Mouse (Mus musculus) megakaryocyte, adult 5-6 weeks (primary cell): ENCODE results near the gene Pzp. TPM values are rescaled to one million over a fixed set of nuclear protein-coding genes. Genes with fewer than 3 reads are reported as not detected.

ENCODE experiments used
- ATAC-seq: 2 replicates; pipeline ENCODE4 v1.8.0; 2016; ENCODE audit warnings: mild to moderate bottlenecking, inconsistent platforms; ENCODE audit not compliant: poor library complexity, severe bottlenecking
- total RNA-seq, 2 experiments: library from RNA; stranded (forward) in 1 of 2; stranded (reverse) in 1 of 2; fragments of 153-499, 151-499 nt in 1 of 2; fragments of 221-1000, 200-1000 nt in 1 of 2; gene quantifications; 2 replicates each; pipeline versions ENCODE4 v1.2.3 to v1.2.4; 2015 to 2017

Gene Pzp
- total RNA-seq (2015) (not detected in 2 replicates), total RNA-seq (2017) (not detected in 2 replicates)

DNA sequence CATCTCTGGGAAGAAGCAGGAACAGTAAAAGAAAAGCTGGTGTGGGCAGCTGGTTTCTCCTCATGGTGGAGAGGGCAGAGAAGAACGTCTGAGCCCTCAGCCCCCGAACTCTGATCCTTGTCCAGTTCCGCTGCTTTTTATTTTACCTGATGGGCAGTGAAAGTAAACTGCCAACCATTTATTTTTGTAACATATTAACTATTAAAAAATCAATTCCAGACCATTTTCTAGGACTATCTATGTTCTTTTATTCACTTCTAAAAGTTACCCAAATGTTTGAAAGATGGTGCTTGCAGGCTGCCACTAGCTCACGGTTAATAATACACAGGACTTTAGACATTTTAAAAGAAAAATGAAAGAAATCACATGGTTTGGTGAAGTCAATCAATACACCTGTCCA lies at the start of gene Pzp:
TSS of gene Pzp (minus strand) at position 120 of the 400 bp plus-strand sequence.
- ATAC-seq = no peak

DNA sequence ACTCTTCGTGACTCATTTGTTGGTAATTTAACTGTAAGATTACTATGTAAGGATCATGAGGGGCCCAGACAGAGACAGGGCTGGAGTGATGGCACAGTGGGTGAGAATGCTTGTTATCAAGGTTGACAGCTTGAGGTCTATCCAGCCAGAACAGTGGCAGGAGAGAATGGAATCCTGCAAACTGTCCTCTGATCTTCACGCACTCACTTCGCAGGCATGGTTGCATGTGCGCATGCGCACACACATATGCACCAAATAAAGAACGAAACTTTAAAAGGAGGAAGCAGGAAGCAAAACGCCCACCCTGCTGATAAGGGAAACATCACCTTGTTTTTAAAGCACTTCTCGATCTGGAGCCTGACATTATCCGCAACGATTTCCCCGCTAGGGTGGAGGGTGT lies 40.1 kb upstream of the Pzp start:
- ATAC-seq = no peak

DNA sequence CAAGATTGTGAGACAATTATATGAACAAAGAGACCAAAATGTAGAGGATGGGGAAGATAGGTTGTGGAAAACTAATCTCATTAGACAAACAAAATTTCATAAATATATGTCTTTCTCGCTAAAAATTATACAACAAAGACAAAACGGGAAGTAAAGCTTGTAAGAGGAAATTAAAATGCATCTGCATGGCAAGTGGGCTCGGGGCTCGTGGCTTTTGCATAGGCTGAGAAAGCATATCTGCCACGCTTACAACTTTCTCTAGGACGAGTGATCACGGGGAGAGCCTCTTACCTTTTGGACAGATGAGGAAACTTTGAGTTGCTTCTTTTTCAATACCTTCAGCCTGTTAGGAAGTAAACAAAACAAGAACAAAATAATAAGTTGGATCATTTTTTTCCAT lies 27.5 kb upstream of the Pzp start:
- ATAC-seq = no peak

DNA sequence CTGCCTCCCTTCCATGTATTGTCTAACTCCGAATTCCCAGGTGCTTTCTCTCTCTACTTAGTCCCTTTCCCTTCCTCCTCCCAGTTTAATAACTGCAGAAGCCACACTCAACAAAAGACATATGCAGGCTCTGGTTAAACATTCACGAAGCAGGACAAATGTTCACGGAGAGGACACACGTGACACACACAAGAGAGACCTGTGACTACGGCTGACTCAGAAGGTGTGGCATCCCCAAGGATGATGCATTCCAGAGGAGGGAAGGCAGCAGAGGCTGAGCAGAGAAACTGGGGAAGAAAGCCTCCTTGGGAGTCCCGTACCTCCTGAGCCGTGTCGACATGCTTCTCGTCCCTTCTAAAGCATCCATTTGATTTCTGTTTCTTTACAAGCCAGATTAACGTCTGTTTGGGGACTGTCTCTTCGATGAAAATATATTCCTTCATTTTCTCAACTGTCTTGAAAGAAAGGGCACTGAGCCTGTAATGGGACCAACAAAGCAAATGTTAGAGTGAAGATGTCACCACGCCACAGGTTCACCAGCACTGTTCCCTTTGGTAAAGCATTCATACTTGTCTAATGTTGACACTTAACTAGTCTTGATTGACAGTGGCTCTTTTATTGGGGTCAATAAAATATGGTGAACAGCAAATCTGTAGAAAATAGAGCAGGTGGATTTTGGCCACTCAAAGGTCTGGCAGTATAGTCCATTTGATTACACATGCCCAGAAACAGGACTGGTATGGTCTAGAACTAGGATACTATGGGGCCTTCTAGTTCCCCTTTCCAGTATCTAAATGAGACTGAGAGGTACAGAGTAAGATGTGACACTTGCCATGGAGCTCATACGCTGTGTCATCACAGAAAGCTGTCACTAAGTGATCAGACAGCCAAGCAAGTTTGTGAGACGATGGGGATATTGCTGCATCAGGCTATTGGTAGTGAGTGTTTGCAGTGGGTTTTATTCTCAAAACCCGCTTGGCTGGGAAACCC lies 23.2 kb upstream of the Pzp start:
- peak; percentile 19; the same call in 1 of the 2 replicates for ATAC-seq

DNA sequence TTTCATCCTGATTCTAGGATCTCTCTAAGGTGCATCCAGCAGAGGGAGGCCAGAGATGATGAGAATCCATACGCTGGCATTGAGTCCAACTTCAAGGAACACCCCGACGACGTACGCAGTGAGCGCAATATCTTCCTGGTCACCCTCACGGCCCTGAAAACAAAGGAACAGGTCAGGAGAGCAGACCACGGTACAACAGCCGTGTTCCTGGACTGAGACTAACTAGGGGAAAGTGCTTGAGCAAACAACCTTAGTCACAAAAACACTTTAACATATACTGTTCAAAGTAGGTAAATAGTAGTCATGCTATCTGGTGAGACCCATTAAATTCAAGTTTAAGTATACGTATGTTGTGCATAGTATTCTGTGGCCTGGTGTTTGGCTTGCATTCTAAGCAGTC lies 22.0 kb upstream of the Pzp start:
- ATAC-seq = no peak

DNA sequence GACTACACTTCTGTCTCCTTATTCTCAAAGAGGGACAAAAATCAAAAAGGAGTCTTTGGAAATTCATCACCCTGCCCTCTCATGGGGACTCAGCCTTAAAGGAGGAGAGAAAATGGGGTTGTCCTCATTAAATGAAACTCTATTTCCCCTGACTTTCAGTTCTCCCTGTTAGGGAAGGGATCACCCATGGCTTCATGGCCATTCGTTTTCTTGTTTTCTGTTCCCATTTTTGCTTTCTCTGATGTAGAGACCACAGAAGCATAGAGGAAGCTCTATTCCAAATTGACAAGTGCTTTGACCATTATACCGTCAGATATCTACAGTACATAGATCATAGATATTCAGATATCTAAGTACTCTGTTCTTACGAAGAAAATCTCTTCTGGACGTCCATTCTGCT lies 18.9 kb upstream of the Pzp start:
- peak; percentile 79 for ATAC-seq

DNA sequence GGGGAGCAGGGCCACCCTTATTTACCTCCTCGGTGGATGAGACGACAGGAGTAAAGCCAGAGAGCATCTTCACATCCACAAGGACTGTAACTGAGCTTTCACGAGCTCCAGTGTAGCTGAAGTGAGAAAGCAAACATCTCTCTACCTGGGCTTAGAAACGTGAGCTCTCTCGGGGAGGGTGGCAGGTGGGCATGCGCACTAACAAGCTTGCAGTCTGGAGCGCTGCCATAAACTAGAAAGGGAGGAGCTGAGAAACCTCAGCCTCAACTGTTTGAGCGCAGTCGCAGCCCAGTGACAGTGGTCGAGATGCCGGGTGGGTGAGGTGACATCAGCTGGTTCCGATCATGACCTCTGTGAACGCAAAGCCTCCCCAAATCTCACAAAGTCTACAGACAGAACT lies 16.7 kb upstream of the Pzp start:
- no peak for ATAC-seq

DNA sequence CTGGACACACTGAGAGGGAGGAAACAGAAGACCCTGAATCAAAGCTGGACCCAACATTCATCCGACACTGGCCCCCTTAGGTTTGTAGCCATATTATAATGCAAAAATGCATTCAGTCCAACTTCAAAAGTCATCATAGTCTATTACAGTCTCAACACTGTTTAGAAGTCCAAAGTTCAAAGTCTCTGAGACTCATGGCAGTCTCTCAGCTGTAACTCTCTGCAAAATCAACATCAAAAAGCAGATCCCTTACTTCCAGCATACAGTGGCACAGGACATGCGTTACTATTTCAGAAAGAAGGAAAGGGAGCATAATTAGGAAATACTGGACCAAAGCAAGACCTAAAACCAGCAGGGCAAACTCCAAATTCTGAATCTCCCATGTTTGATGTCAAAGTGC lies 8.7 kb upstream of the Pzp start:
- ATAC-seq = no peak

DNA sequence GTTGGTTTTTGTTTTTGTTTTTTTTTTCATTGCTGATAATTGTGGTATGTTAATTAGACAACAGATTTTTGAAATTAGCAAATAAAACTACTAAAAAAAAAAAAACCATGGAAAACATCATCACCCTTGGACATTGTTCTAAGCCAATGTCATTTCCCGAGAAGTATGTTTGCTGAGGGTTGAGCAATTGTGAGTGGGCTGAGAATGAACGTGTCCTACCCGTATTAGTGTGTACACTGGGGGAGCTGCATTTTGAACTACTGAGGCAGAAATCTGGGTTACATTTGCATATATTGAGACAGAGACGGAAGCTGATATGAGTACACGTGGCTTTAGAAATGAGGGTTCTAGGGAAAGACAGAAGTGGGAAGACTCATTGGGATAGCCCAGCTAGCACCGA lies 6.8 kb upstream of the Pzp start:
- ATAC-seq = no peak

DNA sequence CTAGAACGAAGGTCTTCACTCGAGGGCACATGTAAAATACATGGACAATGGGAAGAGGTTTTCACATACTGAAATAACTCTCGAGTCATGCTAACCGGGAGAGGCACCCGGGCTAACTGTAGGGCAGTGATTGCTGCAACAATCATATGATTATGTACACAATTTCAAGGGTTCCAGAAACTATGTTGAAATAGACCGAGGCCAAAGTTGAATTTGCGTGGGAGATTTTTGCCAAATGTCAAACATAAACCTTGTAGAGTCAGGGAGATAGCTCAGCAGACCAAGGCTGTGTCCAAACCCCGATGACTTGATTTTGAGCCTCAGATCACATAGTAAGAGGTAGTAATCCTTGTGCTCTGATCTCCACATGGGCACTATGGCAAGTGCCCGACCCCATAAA lies 6.2 kb upstream of the Pzp start:
- ATAC-seq = no peak

DNA sequence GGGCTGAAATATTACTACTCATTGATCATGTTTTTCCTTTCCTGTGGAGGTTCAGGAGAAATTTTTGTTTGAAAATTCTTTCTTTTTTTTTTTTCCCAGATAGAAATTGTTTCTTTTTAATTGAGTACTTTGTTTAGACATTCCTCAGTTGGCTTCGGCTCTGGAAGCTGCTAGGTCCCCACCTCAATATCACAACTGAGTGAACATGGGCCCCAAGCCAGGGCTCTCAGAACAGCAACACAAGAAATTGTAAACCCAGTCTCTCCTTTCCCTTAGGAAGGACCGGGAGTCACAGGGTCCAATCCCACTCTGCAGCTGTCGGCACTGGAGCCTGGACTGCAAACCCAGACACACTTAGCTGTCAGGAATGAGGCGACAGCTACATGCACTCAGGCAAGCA lies 2.0 kb upstream of the Pzp start:
- ATAC-seq = no peak

DNA sequence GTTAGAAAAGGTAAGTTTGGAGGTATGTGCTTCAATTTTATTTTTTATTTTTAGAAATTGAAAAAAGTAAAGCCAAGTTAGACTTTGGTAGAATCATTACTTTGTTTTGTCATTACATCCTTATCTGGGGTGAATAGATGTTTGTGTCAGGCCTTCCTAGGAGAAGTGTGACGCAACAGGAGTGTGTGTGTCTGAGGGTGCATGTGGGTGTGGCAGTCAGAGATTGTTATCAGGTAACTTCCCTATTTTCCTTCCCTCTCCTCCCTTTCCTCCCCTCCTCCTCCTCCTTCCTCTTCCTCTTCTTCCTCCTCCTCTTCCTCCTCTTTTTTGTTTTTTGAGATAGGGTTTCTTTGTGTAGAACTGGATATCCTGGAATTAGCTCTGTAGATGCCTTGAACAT lies 590 bp upstream of the Pzp start:
- 0 out of 2 replicates have a peak, but pooled peaks have one; percentile 40 for ATAC-seq

DNA sequence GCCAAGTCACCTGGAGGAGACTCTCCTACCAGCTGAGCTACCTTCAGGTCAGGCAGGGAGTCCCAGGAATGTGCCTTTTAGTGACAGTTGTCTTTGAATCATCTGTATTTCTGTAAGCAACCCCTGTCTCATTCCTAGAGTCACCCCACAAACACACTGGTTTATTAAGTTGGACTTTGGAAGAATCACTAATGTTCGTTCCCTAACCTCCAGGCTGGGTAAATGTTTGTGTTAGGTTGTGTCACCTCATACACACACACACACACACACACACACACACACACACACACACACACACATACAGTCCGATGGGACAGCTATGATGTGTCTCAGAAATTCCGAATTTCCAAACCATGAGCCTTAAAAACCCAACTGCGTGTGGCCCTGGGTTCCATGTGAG lies 719 bp downstream of the Pzp start:
- no peak for ATAC-seq

DNA sequence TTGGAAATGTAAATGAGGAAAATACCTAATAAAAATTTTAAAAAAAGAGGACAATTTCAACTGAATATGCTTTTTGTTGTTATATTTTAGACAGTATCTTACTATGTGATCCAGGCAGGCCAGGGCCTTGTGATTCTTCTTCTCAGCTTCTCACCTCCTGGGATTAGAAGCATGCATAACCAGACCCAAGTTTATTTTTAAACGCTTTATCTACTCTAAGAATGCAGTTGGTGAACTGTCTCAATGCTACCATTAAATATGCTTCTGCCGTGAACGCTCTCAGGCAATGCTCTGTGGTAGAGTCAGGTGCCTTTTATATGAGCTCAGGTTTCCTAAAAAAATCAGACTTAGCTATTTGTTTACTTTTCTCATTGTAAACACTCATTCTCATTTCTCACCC lies 3.2 kb downstream of the Pzp start:
- no peak for ATAC-seq

DNA sequence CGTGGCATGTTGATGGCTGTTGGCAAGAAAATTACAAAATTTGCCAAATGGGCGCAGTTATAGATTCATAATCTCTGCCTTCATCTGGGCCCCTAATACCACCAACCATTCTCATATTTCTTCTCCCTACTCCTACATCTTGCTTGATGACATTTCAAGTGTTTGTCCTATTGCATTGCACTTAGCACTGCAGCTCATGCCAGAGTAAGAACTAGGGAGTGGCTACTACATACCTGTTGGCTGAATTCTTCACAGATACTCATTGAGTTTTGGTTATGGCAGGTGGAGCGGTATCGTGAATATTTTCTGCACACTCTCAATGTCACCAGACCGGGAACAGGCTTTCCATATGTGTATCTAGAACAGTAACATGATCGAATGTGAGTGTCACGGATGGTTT lies 7.4 kb downstream of the Pzp start:
- ATAC-seq = no peak

DNA sequence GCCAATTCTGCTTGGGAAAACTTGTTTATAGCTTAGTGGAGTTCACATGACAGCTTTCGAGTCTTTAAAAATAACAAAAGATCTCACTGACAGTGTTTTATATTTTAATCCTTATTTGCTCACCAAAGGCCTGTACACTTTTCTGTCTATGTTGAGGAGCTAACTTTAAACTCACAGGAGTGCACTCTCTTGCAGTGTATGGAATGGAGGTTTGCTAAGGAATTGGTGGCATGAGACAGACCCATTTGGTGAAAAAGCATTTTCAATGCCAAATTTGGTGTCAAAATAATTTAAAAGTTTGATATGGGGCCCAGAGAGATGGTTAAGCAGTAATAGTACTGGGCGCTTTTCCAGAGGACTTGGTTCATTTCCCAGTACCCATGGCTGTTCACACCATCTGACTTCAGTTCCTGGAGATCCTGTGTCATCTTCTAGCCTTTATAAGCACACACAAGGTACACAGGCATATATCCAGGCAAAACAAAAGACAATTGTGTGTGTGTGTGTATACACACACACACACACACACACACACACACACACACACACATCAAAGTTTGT lies 20.8 kb downstream of the Pzp start:
- ATAC-seq = no peak

DNA sequence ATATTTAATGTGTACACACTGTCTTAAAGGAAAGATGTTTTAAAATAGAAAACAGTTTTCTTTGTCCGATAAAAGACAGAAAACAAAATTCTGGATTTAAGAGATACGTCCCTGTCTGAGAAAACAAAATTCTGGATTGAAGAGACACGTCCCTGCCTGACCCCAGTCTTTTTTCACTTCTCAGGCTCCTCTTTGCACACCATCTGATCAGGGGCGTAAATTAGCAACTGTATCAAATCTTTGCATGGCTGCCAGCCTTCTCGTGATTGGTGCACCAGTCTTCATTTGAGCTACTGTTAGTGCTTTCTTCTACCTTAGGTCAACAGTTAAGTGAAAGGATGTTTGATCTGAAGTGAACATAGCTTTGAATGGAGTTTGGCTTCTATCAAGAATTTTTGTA lies 21.8 kb downstream of the Pzp start:
- ATAC-seq = no peak

DNA sequence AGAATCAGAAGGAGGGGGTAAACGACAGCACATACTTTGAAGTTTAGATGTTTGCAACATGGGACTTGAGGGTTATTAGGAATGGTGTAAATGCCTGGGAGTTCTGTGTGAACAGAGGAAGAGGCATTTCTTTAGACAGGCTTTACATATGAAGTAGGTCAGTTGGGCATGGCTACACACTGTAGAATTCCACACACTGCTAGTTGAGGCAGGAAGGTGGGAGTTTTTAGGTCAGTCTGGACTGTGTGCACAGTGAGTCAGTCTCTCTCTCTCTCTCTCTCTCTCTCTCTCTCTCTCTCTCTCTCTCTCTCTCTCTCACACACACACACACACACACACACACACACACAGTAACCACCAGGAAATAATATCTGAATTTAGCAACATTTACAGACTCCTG lies 31.2 kb downstream of the Pzp start:
- no peak for ATAC-seq

DNA sequence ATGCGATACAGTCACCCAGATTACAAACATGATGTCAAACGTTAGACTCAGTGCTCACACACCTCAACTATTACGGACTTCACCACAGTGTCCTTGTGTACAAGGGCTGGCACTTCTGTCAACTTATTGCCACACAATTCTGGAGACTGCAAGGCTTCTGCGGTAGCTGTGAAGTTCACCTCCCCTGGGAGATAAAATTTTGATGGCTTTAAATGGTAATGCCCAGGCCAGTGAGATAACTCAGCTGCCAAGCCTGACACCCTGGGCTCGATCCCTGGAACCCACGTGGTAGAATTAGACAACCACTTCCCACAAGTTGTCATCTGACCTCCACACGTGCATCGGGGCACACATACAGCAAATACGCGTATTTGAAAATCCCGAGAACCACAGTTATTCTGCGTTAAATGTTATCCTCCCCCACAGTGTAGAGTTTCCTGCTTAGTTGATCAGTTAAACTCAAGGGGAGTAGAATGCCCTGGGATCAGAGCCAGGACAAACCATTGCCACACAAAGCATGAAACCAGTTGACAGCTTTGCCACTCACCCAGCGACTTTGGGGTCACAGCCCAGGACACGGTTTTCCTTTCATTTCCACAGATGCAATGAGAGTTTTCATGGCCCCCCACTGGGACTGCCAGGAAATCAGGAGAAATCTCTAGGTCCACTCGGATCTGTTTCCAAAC lies 31.7 kb downstream of the Pzp start:
- ATAC-seq = no peak

DNA sequence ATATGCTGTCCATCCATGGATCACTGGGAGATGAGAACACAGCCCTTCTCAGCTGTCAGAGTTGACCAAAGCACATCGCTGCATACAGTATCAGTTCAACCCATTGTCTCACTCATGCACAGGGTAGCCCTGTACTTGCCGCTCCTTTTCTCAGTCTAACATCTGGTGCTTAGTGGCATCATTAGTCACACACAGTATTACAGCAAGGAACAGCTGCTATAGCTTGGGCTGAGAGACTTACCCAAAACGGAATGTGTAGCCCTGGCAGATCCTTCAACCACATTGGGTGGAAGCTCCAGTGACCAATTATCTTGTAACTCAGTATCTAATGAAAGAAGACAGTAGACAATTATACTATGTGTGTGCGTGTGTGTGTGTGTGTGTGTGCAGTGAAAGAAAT lies 34.6 kb downstream of the Pzp start:
- ATAC-seq = no peak

DNA sequence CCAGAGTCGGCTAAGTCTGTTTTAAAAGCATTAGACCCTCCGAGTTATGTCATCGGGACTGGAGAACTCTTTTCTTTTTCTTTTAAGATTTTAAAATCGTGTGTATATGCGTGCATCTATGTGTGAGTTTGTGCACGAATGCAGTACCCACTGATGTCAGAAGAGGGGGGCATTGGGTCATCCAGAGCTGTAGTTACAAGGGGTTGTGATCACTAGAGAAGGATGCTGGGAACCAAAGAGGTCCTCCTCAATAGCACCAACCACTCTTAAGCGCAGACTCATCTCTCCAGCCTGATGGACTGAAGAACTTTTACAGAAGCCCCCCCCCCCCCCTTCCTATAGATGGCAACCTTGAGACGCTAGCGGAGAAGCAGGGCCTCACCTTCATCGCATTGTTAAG lies 36.4 kb downstream of the Pzp start:
- ATAC-seq = no peak

DNA sequence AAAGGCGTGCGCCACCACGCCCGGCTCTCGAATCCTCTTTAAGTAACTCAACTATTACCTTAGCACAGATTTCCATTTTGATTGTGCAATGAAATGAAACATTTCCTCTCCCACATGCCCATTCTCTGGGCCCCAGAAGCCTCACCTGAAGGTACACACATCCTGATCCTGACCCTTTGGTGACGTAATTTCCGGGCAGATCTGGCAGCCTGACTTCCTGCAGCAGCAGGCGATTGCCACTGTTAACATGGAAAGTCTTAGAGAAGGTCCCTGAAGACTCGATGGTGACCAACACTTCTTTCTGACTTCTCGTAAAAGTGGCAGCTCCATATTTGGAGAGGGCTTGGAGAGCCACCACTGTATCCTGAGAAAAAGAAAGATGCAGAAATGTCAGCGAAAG lies 38.8 kb downstream of the Pzp start:
- no peak for ATAC-seq
